Mouse (Mus musculus) thymus, adult 2 months (tissue): ENCODE data around the gene Prkca.

Experiments
- CTCF ChIP-seq: fragments of 200-500 bp; IDR thresholded peaks from 2 replicates; pipeline ENCODE4 v1.5.1; 2012; ENCODE audit warnings: mild to moderate bottlenecking, control low read depth, low read length, moderate library complexity, borderline replicate concordance; ENCODE audit not compliant: control insufficient read depth, poor library complexity, insufficient read depth; ENCODE audit errors: extremely low read depth
- POLR2A ChIP-seq: fragments of 200-500 bp; IDR thresholded peaks from 2 replicates; pipeline ENCODE4 v1.6.1; 2012; ENCODE audit warnings: mild to moderate bottlenecking, low read length, control low read depth, moderate library complexity; ENCODE audit not compliant: control insufficient read depth, poor library complexity, insufficient read depth; ENCODE audit errors: extremely low read depth

- no peak for TF ChIP-seq CTCF
- TF ChIP-seq POLR2A = no peak
Observed at GRCm38 (mm10) chr11:108257921-108258320, 85.8 kb downstream of the Prkca start.
